Mouse (Mus musculus) urinary bladder, adult 2 months (tissue): ENCODE measurements around the gene Kcna6. TPM values are rescaled to one million over a fixed set of nuclear protein-coding genes. Genes with fewer than 3 reads are reported as not detected.

Source experiments
- DNase-seq: peaks from one replicate; pipeline ENCODE4 v3.0.0; 2022; ENCODE audit warnings: low spot score
- polyA plus RNA-seq: library from polyadenylated mRNA; depleted of rRNA; stranded (reverse); fragments of >200 nt; gene quantifications from 2 replicates; pipeline ENCODE4 v1.2.3, GENCODE M21; 2012; rRNA removed

The Kcna6 gene
- polyA plus RNA-seq, 1 experiment = 4.2 TPM

GRCm38 (mm10) chr6:126736996-126737395, 3.5 kb downstream of the Kcna6 start:
- DNase-seq = no peak

- no peak for DNase-seq
These were observed 4.7 kb downstream of the Kcna6 start for GRCm38 (mm10) chr6:126735806-126736205.

- DNase-seq = no peak
These were observed 7.8 kb downstream of the Kcna6 start for GRCm38 (mm10) chr6:126732645-126733044.

- DNase-seq = no peak
These were observed 11.7 kb downstream of the Kcna6 start for GRCm38 (mm10) chr6:126728803-126729202.

GRCm38 (mm10) chr6:126718423-126719087, 21.9 kb downstream of the Kcna6 start:
- DNase-seq = no peak

- no peak for DNase-seq
These were observed 27.9 kb downstream of the Kcna6 start for GRCm38 (mm10) chr6:126712531-126712930.

GRCm38 (mm10) chr6:126705936-126706335, 34.5 kb downstream of the Kcna6 start:
- no peak for DNase-seq

GRCm38 (mm10) chr6:126704430-126704829, 36.0 kb downstream of the Kcna6 start:
- no peak for DNase-seq

- peak; percentile 51 for DNase-seq
These were observed 38.4 kb downstream of the Kcna6 start for GRCm38 (mm10) chr6:126702116-126702515.

GRCm38 (mm10) chr6:126701196-126701595, 39.3 kb downstream of the Kcna6 start:
- no peak for DNase-seq

GRCm38 (mm10) chr6:126699995-126700394, 40.5 kb downstream of the Kcna6 start:
- DNase-seq = no peak

- DNase-seq = no peak
These were observed 53.4 kb downstream of the Kcna6 start for GRCm38 (mm10) chr6:126687120-126687519.

- no peak for DNase-seq
These were observed 55.3 kb downstream of the Kcna6 start for GRCm38 (mm10) chr6:126685135-126685534.

- no peak for DNase-seq
These were observed 61.5 kb downstream of the Kcna6 start for GRCm38 (mm10) chr6:126678961-126679360.

GRCm38 (mm10) chr6:126667001-126667400, 73.5 kb downstream of the Kcna6 start:
- no peak for DNase-seq

GRCm38 (mm10) chr6:126666091-126666490, 74.4 kb downstream of the Kcna6 start:
- no peak for DNase-seq

- DNase-seq = no peak
These were observed 75.9 kb downstream of the Kcna6 start for GRCm38 (mm10) chr6:126664569-126664968.

Other genes with a start within 250 kb of the Kcna6 start
- 0.62 and 0.78 TPM in 2 replicates for gene Kcna5, start 205.3 kb downstream of the Kcna6 start, polyA plus RNA-seq
- 1.3 and 1.7 TPM in 2 replicates for gene Kcna1, start 94.3 kb downstream of the Kcna6 start, polyA plus RNA-seq
- gene Ndufa9, start 108.5 kb upstream of the Kcna6 start, polyA plus RNA-seq = 96.8 and 100 TPM in 2 replicates
- gene Akap3, start 112.4 kb upstream of the Kcna6 start, polyA plus RNA-seq = 0.03 and 0.06 TPM in 2 replicates
- gene Dyrk4, start 181.2 kb upstream of the Kcna6 start, polyA plus RNA-seq = 0.03 and 0.06 TPM in 2 replicates
- gene Rad51ap1, start 198.9 kb upstream of the Kcna6 start, polyA plus RNA-seq = 2.4 and 3.6 TPM in 2 replicates
- gene D6Wsu163e, start 199.3 kb upstream of the Kcna6 start, polyA plus RNA-seq = 14.3 and 15.9 TPM in 2 replicates